Mouse (Mus musculus): Measurements from ENCODE around the gene Hist1h3g. TPM values are rescaled to one million over a fixed set of nuclear protein-coding genes. Genes with fewer than 3 reads are reported as not detected.
"Not testable (repeated sequence)": the region's sequence is repeated elsewhere in the genome, so short reads cannot be mapped to it uniquely, and the experiment has no call there.

Gene Hist1h3g
- 3.3 and 6.0 TPM in 2 replicates for polyA plus RNA-seq (2016; fragmentation: Nextera tagmentation; extraction: Ambion mirVana)

DNA sequence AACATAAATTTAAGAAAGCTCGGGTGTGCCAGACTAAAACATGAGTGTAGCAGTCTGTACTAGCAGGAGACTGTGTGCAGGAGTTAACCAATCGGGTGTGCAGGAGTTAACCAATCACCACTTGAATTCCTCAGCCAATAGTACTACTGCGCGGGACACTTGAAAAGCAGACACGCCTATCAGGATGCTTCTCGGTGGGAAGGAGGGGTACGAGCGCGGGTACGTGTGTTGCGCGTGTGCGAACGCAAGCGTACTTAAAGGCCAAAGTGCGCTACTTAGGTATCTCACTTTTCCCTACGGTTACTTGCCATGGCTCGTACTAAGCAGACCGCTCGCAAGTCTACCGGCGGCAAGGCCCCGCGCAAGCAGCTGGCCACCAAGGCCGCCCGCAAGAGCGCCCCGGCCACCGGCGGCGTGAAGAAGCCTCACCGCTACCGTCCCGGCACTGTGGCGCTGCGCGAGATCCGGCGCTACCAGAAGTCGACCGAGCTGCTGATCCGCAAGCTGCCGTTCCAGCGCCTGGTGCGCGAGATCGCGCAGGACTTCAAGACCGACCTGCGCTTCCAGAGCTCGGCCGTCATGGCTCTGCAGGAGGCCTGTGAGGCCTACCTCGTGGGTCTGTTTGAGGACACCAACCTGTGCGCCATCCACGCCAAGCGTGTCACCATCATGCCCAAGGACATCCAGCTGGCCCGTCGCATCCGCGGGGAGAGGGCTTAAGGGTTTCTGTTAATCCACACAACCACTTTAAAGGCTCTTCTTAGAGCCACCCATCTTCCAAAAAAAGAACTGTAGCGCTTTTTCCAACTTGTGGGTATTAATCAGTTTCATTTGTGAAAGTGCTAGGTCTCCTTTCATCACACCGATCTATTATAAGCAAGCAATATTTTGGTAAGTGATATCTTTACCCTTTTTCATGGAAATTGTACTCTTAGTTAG is at the start of gene Hist1h3g:
Gene Hist1h3g (plus strand): TSS at position 286 of the 939 bp plus-strand sequence.
- Histone ChIP-seq H3K4me3 (peak within 1 kb of the TSS; percentile 64), H3K27ac (peak within 1 kb of the TSS; percentile 98), H3K4me1 (replicated peaks) (peaks cover 47% of the 10 kb centered on the region)
- WGBS, result under 1% methylated on average over 57 of the region's 62 CpGs
- H3K27me3 ChIP-seq (ENCODE audit: insufficient read depth, poor library complexity, severe bottlenecking); H3K9me3 ChIP-seq; H3K36me3 ChIP-seq: not testable (repeated sequence)
- peak; percentile 92 for DNase-seq (ENCODE audit: low spot score)

DNA sequence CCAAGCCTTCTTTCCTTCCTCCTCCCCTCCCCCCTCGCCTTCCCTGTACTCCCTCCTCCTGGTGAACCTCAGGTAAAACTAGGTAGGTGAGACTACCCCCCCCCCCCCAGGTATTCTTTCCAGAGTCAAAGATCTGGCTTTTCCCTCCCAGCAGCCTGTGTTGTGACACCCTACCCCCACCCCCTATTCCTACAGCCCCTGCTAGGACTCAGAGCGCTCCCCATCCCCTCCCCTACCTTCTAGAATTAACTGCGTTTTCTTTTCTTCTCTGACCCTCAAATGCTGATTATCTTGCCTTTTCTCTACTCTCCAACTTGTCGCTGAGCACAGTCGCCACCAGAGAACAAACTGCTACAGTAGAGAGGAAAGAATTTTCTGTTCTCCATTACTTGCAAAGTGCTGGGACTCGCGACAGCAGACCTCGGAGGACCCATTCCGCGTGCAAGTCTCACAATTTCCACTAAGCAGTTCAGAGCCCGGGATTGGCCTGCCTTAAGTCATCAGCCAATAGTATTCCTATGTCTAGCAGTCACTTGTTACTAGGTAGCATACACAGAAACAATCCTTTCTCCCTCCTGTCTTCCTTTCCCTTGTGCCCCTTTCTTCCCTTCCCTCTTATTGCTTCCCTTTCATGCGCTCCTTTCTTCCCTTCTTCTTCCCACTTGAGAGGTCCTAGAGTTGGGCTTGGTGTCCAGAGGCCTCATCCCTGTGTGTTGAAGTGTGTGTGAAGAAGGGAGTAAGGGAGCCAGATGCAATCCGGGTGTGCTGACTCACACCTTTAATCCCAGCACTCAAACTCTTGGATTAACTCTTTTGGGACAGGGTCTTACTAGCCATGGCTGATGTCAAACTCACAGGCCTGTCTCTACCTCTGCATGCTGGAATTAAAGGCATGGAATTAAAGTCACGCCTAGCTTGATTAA is 46.6 kb upstream of the Hist1h3g start, which contains the start of gene Btn2a2:
Gene Btn2a2 (minus strand): TSS at position 458 of the 923 bp plus-strand sequence.
- DNase-seq (ENCODE audit: low spot score), result peak; percentile 64
- H3K4me3 ChIP-seq, result peak within 1 kb of the TSS; percentile 49
- H3K36me3 ChIP-seq, result no peaks in the 10 kb centered on the region
- H3K4me1 ChIP-seq (replicated peaks), result peaks cover 30% of the 10 kb centered on the region
- peak within 1 kb of the TSS; percentile 64 for H3K27ac ChIP-seq
- WGBS, result 11% methylated on average over 14 of the region's 14 CpGs
- no peaks in the 10 kb centered on the region for H3K9me3 ChIP-seq
- peaks cover 12% of the 10 kb centered on the region; the same call in 1 of the 2 replicates for H3K27me3 ChIP-seq (ENCODE audit: insufficient read depth, poor library complexity, severe bottlenecking)

GRCm38 (mm10) chr13:23490863-23491262 is 44.4 kb upstream of the Hist1h3g start:
- peaks cover 12% of the 10 kb centered on the region; the same call in 1 of the 2 replicates for H3K27me3 ChIP-seq (ENCODE audit: insufficient read depth, poor library complexity, severe bottlenecking)
- H3K27ac ChIP-seq, result no peak overlapping the region
- no peak for DNase-seq (ENCODE audit: low spot score)
- no peak overlapping the region for H3K4me3 ChIP-seq
- WGBS, result 78% methylated on average over 1 of the region's 1 CpGs
- peaks cover 30% of the 10 kb centered on the region for H3K4me1 ChIP-seq (replicated peaks)
- no peaks in the 10 kb centered on the region for H3K36me3 ChIP-seq
- H3K9me3 ChIP-seq, result no peaks in the 10 kb centered on the region

GRCm38 (mm10) chr13:23491263-23491662 is 44.0 kb upstream of the Hist1h3g start:
- H3K4me3 ChIP-seq, result no peak overlapping the region
- DNase-seq (ENCODE audit: low spot score), result no peak
- peaks cover 12% of the 10 kb centered on the region; the same call in 1 of the 2 replicates for H3K27me3 ChIP-seq (ENCODE audit: insufficient read depth, poor library complexity, severe bottlenecking)
- peaks cover 30% of the 10 kb centered on the region for H3K4me1 ChIP-seq (replicated peaks)
- no peaks in the 10 kb centered on the region for H3K36me3 ChIP-seq
- 8% methylated on average over 1 of the region's 1 CpGs for WGBS
- no peak overlapping the region for H3K27ac ChIP-seq
- no peaks in the 10 kb centered on the region for H3K9me3 ChIP-seq

- Histone ChIP-seq H3K9me3 (no peaks in the 10 kb centered on the region), H3K36me3 (no peaks in the 10 kb centered on the region), H3K27me3 (ENCODE audit: insufficient read depth, poor library complexity, severe bottlenecking) (peaks cover 12% of the 10 kb centered on the region; the same call in 1 of the 2 replicates), H3K27ac (no peak overlapping the region), H3K4me3 (peak overlapping the region; percentile 47), H3K4me1 (replicated peaks) (peaks cover 30% of the 10 kb centered on the region)
- 3% methylated on average over 14 of the region's 14 CpGs for WGBS
- peak; percentile 34 for DNase-seq (ENCODE audit: low spot score)
These were observed 43.2 kb upstream of the Hist1h3g start for GRCm38 (mm10) chr13:23491990-23492389.

DNA sequence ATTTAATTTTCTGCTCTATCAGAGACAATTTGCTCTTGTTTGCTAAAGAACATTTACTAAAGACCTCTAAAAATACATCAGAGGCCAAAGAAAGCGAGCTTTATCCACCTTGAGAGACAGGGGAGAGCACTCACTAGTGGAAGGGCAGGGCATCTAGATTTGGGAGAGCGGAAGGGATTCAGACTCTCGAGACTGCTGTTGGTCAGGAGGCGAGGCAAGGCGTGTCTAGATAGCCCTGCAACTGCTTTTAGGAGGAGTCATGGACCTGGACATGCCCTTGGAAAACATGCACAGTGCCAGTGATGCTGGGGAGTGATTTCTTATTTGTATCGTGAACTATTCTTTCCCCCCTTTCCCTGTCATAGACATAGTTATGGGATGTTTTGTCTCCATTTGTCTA is 39.7 kb upstream of the Hist1h3g start:
- 75% methylated on average over 6 of the region's 6 CpGs for WGBS
- no peak overlapping the region for H3K4me3 ChIP-seq
- DNase-seq (ENCODE audit: low spot score), result no peak
- H3K27ac ChIP-seq, result no peak overlapping the region
- H3K9me3 ChIP-seq, result no peaks in the 10 kb centered on the region
- peaks cover 6% of the 10 kb centered on the region; the same call in 1 of the 2 replicates for H3K27me3 ChIP-seq (ENCODE audit: insufficient read depth, poor library complexity, severe bottlenecking)
- no peaks in the 10 kb centered on the region for H3K36me3 ChIP-seq
- peaks cover 34% of the 10 kb centered on the region for H3K4me1 ChIP-seq (replicated peaks)

GRCm38 (mm10) chr13:23497656-23498321 is 37.4 kb upstream of the Hist1h3g start:
- no peaks in the 10 kb centered on the region for H3K36me3 ChIP-seq
- H3K4me1 ChIP-seq (replicated peaks), result peaks cover 34% of the 10 kb centered on the region
- DNase-seq (ENCODE audit: low spot score), result peak; percentile 70
- peaks cover 2% of the 10 kb centered on the region; the same call in 1 of the 2 replicates for H3K27me3 ChIP-seq (ENCODE audit: insufficient read depth, poor library complexity, severe bottlenecking)
- H3K27ac ChIP-seq, result no peak overlapping the region
- under 1% methylated on average over 19 of the region's 19 CpGs for WGBS
- peak overlapping the region; percentile 48 for H3K4me3 ChIP-seq
- no peaks in the 10 kb centered on the region for H3K9me3 ChIP-seq

DNA sequence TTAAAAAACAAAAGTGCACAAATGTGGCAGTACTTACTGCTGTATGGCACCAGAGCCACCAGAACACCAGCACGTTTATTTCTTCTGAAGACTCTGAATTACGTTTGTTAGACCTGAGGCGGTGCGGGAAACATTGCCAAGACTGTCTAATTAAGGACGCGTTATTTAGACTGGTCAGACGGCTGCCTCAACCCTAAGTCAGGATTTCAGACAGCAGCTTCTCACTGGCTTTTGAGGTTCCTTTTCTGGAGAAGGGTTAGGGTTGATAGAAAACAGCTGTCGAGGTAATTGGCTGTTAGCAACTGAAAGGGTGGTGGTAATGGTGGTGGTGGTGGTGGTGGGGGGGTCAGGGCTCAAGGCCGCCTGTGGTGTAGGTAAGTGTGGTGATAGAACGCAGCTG is 36.6 kb upstream of the Hist1h3g start:
- DNase-seq (ENCODE audit: low spot score), result peak; percentile 35
- peaks cover 36% of the 10 kb centered on the region for H3K4me1 ChIP-seq (replicated peaks)
- H3K27ac ChIP-seq, result no peak overlapping the region
- 4% methylated on average over 10 of the region's 10 CpGs for WGBS
- H3K36me3 ChIP-seq, result no peaks in the 10 kb centered on the region
- H3K27me3 ChIP-seq (ENCODE audit: insufficient read depth, poor library complexity, severe bottlenecking), result no peaks in the 10 kb centered on the region
- peak overlapping the region; percentile 48 for H3K4me3 ChIP-seq
- H3K9me3 ChIP-seq, result no peaks in the 10 kb centered on the region

- no peaks in the 10 kb centered on the region for H3K27me3 ChIP-seq (ENCODE audit: insufficient read depth, poor library complexity, severe bottlenecking)
- H3K36me3 ChIP-seq, result no peaks in the 10 kb centered on the region
- peak overlapping the region; percentile 48; the same call in 1 of the 2 replicates for H3K4me3 ChIP-seq
- 2% methylated on average over 7 of the region's 7 CpGs for WGBS
- peaks cover 43% of the 10 kb centered on the region for H3K4me1 ChIP-seq (replicated peaks)
- H3K27ac ChIP-seq, result no peak overlapping the region
- no peaks in the 10 kb centered on the region for H3K9me3 ChIP-seq
- DNase-seq (ENCODE audit: low spot score), result no peak
These were observed 35.3 kb upstream of the Hist1h3g start for GRCm38 (mm10) chr13:23499943-23500342.

- WGBS, result under 1% methylated on average over 17 of the region's 17 CpGs
- peak; percentile 86 for DNase-seq (ENCODE audit: low spot score)
- H3K27ac ChIP-seq, result no peak overlapping the region
- no peaks in the 10 kb centered on the region for H3K36me3 ChIP-seq
- H3K27me3 ChIP-seq (ENCODE audit: insufficient read depth, poor library complexity, severe bottlenecking), result no peaks in the 10 kb centered on the region
- peak overlapping the region; percentile 47 for H3K4me3 ChIP-seq
- no peaks in the 10 kb centered on the region for H3K9me3 ChIP-seq
- peaks cover 50% of the 10 kb centered on the region for H3K4me1 ChIP-seq (replicated peaks)
These were observed 34.6 kb upstream of the Hist1h3g start for GRCm38 (mm10) chr13:23500424-23501200.

DNA sequence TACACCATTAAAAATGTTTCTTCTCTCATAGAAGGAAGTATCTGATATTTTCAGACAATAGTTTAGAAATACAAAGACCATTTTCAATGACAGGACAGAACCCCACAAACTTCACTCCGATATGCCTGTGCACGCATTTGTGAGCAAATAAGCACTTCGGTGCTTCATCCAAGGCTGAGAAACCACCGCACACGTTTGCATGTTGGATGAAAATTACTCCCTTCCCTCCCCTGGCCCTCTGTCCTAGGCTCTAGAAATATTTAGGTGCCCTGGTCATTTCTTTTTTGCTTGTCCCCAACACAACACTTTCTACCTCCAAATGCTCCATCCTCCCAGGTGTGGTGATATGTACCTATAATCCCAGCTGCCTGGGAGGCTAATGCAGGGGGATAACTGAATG is 33.7 kb upstream of the Hist1h3g start:
- no peak for DNase-seq (ENCODE audit: low spot score)
- Histone ChIP-seq H3K4me1 (replicated peaks) (peaks cover 55% of the 10 kb centered on the region), H3K4me3 (peak overlapping the region; percentile 47)

More for the DNA sequence above, 33.7 kb upstream of the Hist1h3g start:
- Histone ChIP-seq H3K27ac (no peak overlapping the region), H3K36me3 (no peaks in the 10 kb centered on the region), H3K9me3 (no peaks in the 10 kb centered on the region), H3K27me3 (ENCODE audit: insufficient read depth, poor library complexity, severe bottlenecking) (no peaks in the 10 kb centered on the region)
- WGBS, result 26% methylated on average over 5 of the region's 5 CpGs

Data from hindbrain, embryonic 10.5 days (tissue).